Mouse (Mus musculus): Measurements from ENCODE around the gene Pum1. TPM values are rescaled to one million over a fixed set of nuclear protein-coding genes. Genes with fewer than 3 reads are reported as not detected.

Pum1 gene
- 54.7 and 83.6 TPM in 2 replicates for polyA plus RNA-seq (2012; rRNA removed)

GRCm38 (mm10) chr4:130662979-130663725 is at the start of gene Pum1:
TSS of gene Pum1 (plus strand) at chr4:130663321.

GRCm38 (mm10) chr4:130792376-130793179 is 129.5 kb downstream of the Pum1 start, which contains the start of gene Sdc3:
TSS of gene Sdc3 (plus strand) at chr4:130792537.

Other genes starting within 250 kb of the Pum1 start
- 89.1 and 94.3 TPM in 2 replicates for gene Nkain1, start 89.1 kb upstream of the Pum1 start, polyA plus RNA-seq (2012; rRNA removed)
- 25.7 and 44.8 TPM in 2 replicates for gene Sdc3, start 129.2 kb downstream of the Pum1 start, polyA plus RNA-seq (2012; rRNA removed)
- gene Laptm5, start 249.8 kb downstream of the Pum1 start, polyA plus RNA-seq (2012; rRNA removed), result 12.4 and 21.5 TPM in 2 replicates

Measured in central nervous system, embryonic 11.5 days (tissue).